Mouse (Mus musculus) gastrocnemius, postnatal 36 days (tissue): ENCODE data around the gene Adh6a. TPM values are rescaled to one million over a fixed set of nuclear protein-coding genes. Genes with fewer than 3 reads are reported as not detected.

Source experiments
- total RNA-seq, 2 experiments: library from RNA; stranded (reverse); gene quantifications; 2 replicates each; pipeline ENCODE4 v1.2.3; 2021

Gene Adh6a
- total RNA-seq, 2 experiments from 2014 or later = not detected

Other genes starting within 250 kb of the Adh6a start
- gene 1110002E22Rik, start 248.2 kb upstream of the Adh6a start, total RNA-seq = 100 to 1,000 TPM; 112 to 114 TPM
- gene Gm5105, start 245.9 kb upstream of the Adh6a start, total RNA-seq = 1 to 10 TPM; 1.3 to 1.9 TPM
- 1 to 10 TPM; 1.9 to 2.1 TPM for gene Trmt10a, start 169.8 kb upstream of the Adh6a start, total RNA-seq
- 1 to 10 TPM; 1.2 to 1.5 TPM for gene Mttp, start 168.3 kb upstream of the Adh6a start, total RNA-seq
- not detected for gene 4930579F01Rik, start 119.5 kb upstream of the Adh6a start, total RNA-seq
- under 1 TPM; 0.27 to 0.46 TPM for gene Adh7, start 95.5 kb upstream of the Adh6a start, total RNA-seq
- gene Adh1, start 52.3 kb upstream of the Adh6a start, total RNA-seq = 10 to 100 TPM; 37.4 to 44.9 TPM
- not detected for gene Adh6b, start 28.5 kb downstream of the Adh6a start, total RNA-seq
- gene Adh4, start 102.2 kb downstream of the Adh6a start, total RNA-seq = not detected
- 10 to 100 TPM; 49.0 to 60.3 TPM for gene Adh5, start 129.8 kb downstream of the Adh6a start, total RNA-seq
- 10 to 100 TPM; 43.6 to 44.5 TPM for gene Metap1, start 176.2 kb downstream of the Adh6a start, total RNA-seq
- gene Eif4e, start 212.9 kb downstream of the Adh6a start, total RNA-seq = 100 to 1,000 TPM; 121 TPM